Mouse (Mus musculus) left cerebral cortex, postnatal 14 days (tissue): ENCODE data around the gene Meox1. TPM values are rescaled to one million over a fixed set of nuclear protein-coding genes. Genes with fewer than 3 reads are reported as not detected.

Experiments used
- DNase-seq, 2 experiments: peaks; one replicate each; pipeline ENCODE4 v3.0.0; 2021 to 2022; ENCODE audit warnings: low spot score in 2 of 2, mixed read lengths in 1 of 2
- intact Hi-C: fragments of 180-260 bp; cut with DNase I; formaldehyde crosslinking; loops from one replicate; pipeline ENCODE4 v1.15.1; 2025
- long read RNA-seq, 2 experiments: library from polyadenylated mRNA; stranded (forward); transcript quantifications; one replicate each; pipeline ENCODE4 v2.0.0; 2021
- total RNA-seq, 2 experiments: library from RNA; stranded (reverse); gene quantifications; 2 replicates each; pipeline ENCODE4 v1.2.3; 2021

Meox1 gene
- 1 to 10 TPM; 2.1 to 2.4 TPM for total RNA-seq
- long read RNA-seq, experiment 1, transcript Meox1-201 (3 exons, 2,228 nt) = major isoform, 5 of 5 reads
- long read RNA-seq, experiment 1, partial matches to known transcripts = 0 of 5 reads
- long read RNA-seq, experiment 1, other reads (novel, unspliced or antisense) = 0 of 5 reads
- long read RNA-seq, experiment 2, partial matches to known transcripts = 0 of 3 reads
- long read RNA-seq, experiment 2, other reads (novel, unspliced or antisense) = 0 of 3 reads

GRCm38 (mm10) chr11:101894204-101894603 lies at the start of gene Meox1:
Gene Meox1, minus strand, starts transcription at chr11:101894374.
- DNase-seq = no peak
- intact Hi-C loops = no loop called here

DNA sequence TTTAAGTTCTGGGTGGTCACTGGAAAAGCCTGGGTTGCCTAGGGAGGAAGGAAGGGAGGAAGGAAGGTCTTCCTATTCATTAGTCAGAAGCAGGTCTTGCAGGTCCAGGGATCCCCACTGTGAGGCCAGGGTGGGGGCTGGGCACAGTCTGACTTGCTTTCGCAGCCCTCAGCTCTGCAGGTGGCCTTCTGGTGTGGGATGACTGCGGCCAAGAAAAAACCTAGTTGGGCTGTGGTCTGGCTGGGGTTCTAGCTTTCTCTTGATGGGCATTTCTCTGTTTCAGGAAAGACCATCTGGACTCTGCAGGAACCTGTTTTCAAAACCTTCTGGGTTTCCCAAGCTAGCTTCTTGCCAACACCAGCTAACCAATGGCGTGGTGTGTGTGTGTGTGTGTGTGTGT lies 48.9 kb upstream of the Meox1 start:
- intact Hi-C loops = no loop called here
- DNase-seq = no peak

- intact Hi-C loops = no loop called here
- DNase-seq = no peak
These were observed 42.9 kb upstream of the Meox1 start for GRCm38 (mm10) chr11:101937108-101937507.

DNA sequence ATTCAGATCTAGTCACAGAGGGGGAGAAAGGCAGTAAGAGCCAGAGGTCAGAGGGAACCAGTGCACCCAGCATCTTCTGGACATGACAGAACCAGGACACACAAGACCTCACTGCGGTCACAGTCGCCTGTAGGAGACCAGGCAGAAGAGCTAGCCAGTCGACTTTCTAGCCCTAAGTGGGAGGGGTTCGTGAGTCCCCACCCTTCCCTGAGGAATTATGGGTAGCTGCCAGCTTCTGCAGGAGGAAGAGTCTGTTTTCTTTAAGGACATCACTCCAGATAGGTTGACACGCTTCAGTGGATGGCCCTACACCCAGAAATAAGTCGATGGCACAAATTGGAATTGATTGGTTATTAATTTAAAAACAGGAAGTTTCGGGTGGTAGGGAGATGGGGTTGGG lies 42.2 kb upstream of the Meox1 start:
- intact Hi-C loops = no loop called here
- no peak for DNase-seq

DNA sequence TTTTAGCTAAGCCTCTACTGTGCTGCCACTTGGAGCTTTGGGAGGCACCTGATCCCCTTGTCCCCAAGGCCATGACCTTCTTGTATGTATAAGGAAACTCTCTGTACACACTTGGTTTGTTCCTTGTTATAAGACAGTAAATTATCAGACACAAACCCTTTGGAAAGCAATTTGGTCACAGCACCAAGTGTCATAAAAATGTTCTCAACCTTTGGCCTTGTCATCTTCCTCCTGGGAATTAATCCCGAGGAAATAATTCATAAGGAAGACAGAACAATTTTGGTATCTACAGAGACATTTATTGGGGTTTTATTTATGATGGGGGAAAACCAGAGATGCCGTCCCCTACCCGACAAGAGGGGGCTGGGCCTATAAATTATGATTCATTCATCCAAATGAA lies 41.6 kb upstream of the Meox1 start:
- intact Hi-C loops = no loop called here
- no peak for DNase-seq

DNA sequence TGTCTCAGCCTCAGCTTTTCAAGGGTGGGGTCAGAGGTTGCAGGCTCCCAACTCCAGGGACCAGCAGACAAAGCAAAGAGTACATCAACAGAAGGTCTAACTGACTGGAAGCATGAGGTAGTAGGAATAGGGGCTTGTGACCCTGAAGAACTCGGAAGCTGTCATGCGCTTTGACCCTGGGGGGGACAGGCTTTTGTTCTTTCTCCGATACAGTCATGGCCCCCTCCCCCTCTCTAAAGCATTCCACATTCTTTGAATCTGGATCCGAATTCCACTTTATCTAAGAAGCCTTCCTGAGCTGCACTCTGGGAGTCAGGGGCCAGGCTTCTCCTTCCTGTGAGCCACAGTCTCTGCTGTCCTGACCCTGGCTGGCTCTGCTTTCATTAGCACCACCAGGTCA lies 37.8 kb upstream of the Meox1 start:
- no peak for DNase-seq
- intact Hi-C loops = no loop called here

DNA sequence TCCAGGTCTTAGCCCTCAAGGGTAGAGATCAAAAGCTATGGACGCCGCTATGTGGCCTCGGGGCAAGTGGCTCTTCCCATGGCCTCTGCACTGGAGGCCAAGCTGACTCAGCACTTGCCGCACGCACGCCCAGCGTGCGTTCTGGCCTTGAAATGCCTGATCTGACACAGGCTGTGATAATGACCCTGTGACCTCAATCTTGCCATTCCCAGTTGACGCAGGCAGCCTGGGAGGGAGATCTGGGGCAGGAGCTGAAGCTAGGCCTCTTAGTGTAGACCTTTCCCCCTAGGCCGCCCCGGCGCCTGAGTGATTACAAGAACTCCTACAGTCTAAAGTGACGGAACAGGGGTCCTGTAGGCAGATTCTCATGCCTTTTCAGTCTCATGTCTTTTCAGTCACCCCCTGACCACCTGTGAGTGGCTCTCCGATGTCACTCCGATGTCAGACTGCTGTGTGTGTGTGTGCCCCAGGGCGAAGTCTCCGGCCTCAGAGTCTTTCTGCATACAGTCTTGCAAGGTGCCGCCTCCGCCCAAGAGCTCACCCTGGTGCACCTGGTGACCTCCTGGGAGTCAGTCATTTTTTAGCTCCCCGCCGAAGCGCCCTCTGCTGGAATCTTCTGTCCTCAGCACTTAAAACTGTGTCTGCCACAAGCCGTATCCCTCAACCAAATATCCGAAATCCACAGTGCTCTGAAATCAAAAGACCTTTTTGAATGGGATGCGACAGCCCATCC lies 34.0 kb upstream of the Meox1 start:
- intact Hi-C loops = loop anchor here (10.0 kb wide), 1 partner anchor 107 kb away; no protein-coding TSS in a partner anchor
- DNase-seq = no peak

DNA sequence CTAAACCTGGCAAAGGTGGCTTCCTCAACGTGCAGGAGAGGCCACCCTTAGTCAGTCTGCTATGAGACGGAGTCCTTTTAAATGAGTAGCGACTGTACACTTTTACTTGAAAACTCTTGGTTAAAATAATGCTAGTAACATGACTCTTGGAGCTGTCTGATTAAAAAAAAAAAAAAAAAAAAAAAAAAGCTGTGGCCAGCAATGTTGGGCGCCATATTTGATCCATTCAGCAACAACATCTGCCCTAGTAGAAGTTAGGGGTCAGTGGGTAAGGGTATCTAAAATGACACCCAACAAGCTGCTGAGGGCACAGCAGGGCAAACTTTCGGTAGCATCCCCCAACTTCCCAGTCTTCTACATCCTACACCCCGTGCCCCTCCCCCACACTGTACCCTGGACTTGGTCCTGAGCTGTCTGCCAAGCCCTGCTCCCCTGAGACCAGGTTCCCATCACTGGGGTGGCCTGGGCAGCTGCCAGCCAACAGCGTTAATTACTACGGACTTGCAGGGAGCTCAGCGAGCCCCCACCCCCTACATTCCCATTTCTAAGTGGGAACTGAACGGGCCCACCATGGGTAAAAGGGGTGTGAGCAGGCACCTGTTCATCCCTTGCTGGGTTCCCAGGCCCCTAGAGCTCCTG lies 32.9 kb upstream of the Meox1 start:
- DNase-seq = no peak
- intact Hi-C loops = loop anchor here (10.0 kb wide), 1 partner anchor 108 kb away; no protein-coding TSS in a partner anchor

DNA sequence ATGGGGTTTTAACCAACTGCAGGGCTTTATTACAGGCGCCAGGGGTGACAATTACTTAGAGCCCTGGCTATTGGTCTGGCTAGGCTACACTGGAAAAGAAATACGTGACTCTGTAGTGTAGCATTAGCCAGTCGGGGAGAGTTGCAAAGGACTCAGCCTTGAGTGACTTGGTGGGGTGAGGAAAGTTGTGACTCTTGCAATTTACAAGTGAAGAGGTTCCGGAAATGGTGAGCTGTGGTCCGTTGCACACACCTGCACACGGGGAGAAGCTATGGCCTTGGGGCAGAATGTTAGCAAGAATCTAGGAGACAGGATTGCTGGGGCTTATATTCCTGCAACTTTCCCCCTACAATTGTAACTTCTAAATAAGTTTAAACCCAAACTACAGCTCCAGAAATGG lies 31.5 kb upstream of the Meox1 start:
- intact Hi-C loops = loop anchor here (10.0 kb wide), 1 partner anchor 109 kb away; no protein-coding TSS in a partner anchor
- DNase-seq = no peak

DNA sequence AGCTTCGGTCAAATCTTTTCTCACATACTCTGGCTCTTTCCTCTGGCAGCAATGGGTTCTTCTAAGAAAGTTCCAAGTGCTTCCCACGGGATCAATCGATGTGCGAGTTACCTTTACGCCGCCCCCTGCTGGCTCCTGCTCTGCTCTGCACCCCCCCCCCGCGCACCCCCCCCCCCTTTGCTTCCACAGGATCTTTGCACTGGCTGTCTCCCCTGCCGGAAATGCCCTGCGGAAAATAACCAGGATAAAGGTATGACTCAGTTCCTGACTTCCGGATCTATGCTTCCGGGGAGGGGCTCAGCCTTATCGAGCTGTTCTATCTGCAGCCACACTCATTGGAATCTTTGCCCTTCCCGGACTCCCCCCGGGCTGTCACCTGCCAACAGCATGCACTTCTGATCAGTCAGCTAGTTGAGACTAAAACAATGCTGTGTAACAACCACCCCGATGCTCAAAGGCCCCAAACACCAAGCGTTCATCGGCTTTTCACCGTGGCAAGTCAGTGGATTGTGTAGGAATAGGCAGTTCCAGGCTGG lies 30.3 kb upstream of the Meox1 start:
- no peak for DNase-seq
- intact Hi-C loops = loop anchor here (10.0 kb wide), 1 partner anchor 110 kb away; no protein-coding TSS in a partner anchor

DNA sequence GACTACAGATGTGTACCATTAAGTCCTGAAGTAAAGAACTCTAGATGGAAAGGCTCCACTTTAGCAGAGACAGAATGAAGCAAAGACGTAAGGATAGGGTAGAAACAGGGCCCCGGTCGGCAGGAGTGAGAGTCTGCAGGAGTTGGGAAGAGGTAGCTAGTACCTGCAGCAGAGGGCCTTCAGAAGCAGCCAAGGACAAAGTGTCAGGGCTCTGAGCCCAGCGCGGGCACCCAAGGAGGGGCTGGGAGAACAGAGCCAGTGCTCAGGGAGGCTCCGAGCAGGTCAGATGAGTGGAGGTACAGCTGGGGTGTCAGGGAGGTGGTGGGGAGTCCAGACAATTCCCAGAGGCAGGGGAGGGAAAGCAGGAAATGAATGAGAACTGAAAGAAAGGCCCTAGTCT lies 29.8 kb upstream of the Meox1 start:
- intact Hi-C loops = loop anchor here (10.0 kb wide), 1 partner anchor 111 kb away; no protein-coding TSS in a partner anchor

GRCm38 (mm10) chr11:101921361-101921952 lies 27.3 kb upstream of the Meox1 start:
- DNase-seq = peak in 1 of 2 experiments; percentile 54
- intact Hi-C loops = loop anchor here (10.0 kb wide), 1 partner anchor 113 kb away; no protein-coding TSS in a partner anchor

More for the DNA sequence above, 29.8 kb upstream of the Meox1 start:
- no peak for DNase-seq

DNA sequence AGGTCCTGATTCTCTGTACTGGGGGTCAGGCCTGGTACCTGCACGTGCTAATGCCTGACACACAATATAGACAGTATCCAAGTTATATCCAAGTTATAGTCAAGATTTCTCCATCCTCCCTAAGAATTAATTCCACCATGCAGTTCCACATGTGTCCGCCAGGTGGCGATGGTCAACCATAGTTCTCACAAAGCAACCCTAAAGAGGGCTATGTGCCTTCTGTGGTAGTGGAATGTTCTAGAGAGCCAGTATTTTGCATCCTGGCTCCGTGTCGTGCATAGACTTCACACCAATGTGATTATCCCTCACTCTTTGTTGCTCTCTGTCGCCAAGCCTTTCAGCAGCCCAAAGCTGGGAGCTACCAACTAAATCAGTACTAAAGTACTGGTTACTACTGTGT lies 25.5 kb upstream of the Meox1 start:
- peak; percentile 91 for DNase-seq
- intact Hi-C loops = loop anchor here (1.0 to 10.0 kb wide), 2 partner anchors 49 to 115 kb away; no protein-coding TSS in a partner anchor

DNA sequence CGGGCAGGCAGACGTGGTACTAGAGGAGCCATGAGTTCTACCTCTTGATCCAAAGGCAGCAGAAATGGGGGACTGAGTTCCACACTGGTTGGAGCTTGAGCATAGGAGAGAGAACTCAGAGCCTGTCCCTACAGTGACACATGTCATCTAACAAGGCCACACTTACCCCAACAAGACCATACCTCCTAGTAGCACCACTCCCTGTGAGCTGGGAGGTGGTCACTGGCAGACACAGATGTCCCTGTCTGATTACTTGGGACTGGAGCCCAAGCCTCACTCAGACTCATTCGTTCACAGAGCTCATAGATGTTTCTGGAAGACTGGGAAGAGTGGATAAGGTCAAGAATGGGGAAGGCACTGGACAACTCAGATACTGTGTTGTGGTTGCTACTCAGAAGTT lies 24.4 kb upstream of the Meox1 start:
- no peak for DNase-seq
- intact Hi-C loops = loop anchor here (1.0 kb wide), 1 partner anchor 50 kb away; no protein-coding TSS in a partner anchor

DNA sequence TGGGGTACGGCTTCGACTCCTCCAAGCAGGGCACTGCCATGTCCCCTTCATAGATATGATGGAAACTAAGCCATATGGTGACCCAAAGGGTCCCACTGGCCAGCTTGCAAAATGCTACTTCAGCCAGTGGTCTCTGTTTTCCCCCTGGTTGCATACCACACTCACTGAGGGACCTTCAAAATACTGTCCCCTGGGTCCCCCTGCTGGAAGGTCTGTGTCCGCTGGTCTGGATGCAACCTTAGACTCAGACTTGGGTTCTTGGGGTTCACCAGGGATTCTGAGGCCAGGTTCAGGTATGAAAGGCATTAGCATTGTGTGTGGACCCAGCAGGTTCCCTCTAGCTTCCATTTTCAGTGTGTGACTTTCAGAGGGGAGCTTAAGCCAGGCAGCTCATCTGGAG lies 22.6 kb upstream of the Meox1 start:
- intact Hi-C loops = no loop called here
- DNase-seq = no peak

- no peak for DNase-seq
- intact Hi-C loops = no loop called here
These were observed 19.4 kb upstream of the Meox1 start for GRCm38 (mm10) chr11:101913591-101913990.

DNA sequence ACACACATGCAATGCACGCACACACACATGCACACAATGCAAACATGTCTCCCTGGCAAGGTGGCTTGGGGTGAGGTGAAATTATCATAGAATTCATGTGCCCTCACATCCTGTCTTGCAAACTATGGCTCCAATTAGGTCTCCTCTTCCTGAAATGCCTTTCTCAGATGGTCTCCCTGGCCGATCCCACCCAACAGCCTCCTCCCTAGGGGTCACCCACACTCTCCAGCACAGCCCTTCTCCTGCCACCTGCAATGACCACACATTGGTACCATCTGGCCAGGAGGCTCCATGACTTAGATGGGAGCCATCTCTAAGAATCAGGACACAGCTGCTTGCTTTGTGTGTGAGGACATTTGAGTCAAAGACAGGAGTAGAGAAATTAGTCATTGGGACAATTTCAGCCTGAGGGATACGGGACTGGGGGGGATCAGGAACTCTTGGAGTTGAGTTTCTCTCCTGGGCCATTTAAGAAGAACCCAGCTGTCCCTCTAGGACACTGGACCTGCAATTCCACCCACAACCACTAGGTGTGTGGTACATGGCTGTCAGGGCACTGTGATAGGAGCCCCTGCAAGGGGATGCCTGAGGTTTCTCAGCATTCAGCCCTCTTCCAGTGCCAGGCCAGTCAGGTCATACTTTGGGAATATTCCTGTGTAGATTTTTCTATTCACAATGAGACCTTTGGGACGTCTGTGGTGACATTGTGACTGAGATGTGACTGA lies 17.8 kb upstream of the Meox1 start:
- DNase-seq = no peak
- intact Hi-C loops = no loop called here

DNA sequence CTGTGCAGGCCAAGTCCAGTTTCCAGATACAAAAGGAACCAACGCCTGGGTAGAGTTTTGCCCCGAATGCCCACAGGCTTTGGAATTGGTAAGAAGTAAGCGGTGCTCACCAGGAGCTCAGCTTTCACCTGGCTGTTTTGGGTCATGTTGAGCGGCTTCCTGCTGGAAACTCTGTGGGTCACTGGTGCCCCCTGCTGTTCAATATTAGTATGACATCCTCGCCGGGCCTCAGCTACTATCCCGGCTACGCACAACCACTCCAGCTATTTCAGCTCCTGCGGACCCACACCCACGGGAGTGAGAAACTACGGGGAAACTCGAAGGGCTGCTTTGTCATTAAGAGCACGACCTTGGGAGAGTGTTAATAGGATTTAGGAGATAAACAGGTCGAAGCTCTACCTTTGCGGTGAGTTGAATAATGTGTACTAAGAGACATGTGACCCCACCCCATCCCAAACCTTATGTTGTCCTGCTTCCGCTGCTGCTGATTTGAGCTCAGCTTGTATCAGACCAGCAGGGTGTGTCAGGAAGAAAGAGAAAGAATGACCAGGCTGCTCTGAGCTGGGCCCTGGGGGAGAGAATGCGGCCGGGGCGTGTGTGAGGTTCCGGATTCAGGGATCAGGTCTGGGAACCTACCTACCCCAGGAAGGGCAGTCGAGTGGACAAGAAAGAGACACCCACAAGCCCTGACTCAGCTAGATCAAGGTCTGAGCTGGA lies 16.2 kb upstream of the Meox1 start:
- peak; percentile 83 to 91 for DNase-seq
- intact Hi-C loops = loop anchor here (1.0 kb wide), 1 partner anchor 97 kb away; no protein-coding TSS in a partner anchor
